Mouse (Mus musculus) thymus, postnatal 10 days (tissue): ENCODE results near the gene Nanp.
A peak's percentile ranks its signal among the peaks of the same experiment; 100 is the strongest.

Experiments
- DNase-seq, 2 experiments: peaks; one replicate each; pipeline ENCODE4 v3.0.0; 2021; ENCODE audit warnings: low spot score in 2 of 2

Nanp gene

DNA sequence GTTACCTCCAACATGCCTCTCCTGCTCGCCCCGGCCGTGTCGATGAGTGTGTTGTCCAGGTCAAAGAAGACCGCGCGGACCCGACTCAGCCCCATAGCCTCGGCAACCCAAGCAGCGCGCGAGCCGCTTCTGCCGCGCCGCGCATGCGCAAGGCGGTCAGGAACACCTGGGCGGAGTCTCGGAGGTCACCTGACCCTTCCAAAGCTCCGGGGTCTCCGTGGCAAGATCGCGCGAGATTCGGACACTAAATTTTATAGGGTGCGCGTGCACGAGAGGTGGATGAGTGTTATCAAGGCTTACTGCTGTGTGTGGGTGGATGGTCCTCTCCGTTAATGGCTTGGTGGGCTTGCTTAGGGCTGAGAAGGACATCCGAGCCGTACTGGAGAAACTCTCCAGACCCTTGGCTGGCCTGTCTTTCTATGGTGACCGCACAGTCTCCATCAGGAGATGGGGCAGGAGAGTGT lies at the start of gene Nanp, which contains the start of gene Ninl:
Nanp (minus strand) TSS at position 167 of the 464 bp plus-strand sequence.
Ninl (minus strand) TSS at position 151 of the 464 bp plus-strand sequence.
- peak; percentile 90 to 92 for DNase-seq

DNA sequence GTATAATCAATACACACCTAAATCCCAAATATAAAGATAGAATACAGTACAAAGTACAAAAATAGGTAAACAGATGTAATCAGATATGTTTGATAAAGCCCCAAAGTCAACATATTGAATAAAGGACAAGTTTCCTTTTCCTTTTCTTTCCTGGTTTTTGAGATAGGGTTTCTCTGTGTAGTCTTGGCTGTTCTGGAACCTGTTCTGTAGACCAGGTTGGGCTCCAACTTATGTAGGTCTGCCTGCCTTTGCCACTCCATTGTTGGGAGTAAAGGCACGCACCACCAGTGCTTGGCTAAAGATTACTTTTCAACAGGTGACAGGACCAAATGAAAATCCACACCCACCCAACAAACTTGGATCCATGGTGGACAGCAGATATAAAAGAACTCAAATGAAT lies 17.4 kb upstream of the Nanp start:
- no peak for DNase-seq

DNA sequence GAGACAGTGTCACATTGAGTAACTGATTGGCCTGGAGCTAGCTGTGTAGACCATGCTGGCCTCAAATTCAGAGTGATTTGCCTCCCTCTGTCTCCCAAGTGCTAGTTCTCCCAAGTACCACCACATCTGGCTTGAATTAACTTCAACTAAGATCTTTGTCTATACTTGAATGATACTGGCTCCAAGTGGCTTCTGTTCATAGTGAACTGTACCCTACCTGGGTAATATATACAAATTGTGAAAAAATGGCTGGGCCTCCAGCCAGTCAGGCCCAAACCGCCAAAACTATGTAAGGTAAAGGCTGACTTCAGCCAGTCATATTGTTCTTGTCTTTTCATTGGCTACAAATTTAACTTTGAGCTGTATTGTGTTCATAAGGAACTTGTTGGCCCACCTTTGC lies 1.2 kb upstream of the Nanp start:
- DNase-seq: no peak

DNA sequence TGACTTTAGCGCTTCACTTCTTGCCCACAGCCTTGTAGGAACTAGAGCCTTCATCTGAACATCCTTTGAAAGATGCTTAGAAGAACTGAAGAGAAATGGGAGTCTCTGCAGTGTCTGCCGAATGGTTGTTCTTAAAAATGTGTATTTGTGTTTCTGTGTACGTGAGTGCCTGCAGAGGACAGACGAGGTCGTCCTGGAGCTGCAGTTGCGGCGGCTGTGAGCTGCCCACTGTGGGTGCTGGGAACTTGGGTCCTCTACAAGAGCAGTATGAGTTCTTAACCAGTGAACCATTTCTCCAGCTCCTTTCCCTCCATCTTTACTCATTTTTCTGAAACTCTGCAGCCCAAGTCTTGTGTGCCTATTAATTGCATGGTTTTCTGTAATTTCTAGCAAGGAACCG lies 528 bp upstream of the Nanp start:
- no peak for DNase-seq

DNA sequence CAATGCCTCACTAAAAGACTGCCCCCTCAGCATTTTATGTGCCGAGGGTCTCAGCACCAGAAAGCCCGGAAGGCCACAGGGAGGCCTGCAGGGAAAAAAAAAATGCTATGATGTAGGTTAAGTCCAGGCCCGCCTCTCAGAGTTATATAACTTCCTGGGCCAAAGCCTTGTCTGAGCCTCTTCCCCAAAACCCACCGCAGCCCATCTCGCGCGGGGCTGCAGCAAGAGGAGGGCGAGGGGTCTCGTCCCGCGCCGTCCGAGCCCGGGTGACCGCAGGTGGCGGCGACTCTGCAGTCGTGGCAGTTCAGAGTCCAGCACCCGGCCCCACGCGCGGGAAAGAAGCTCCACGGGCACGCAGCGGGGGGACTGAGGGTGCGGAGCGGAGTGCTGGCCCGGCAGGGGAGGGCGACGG lies 381 bp downstream of the Nanp start:
- DNase-seq: no peak

DNA sequence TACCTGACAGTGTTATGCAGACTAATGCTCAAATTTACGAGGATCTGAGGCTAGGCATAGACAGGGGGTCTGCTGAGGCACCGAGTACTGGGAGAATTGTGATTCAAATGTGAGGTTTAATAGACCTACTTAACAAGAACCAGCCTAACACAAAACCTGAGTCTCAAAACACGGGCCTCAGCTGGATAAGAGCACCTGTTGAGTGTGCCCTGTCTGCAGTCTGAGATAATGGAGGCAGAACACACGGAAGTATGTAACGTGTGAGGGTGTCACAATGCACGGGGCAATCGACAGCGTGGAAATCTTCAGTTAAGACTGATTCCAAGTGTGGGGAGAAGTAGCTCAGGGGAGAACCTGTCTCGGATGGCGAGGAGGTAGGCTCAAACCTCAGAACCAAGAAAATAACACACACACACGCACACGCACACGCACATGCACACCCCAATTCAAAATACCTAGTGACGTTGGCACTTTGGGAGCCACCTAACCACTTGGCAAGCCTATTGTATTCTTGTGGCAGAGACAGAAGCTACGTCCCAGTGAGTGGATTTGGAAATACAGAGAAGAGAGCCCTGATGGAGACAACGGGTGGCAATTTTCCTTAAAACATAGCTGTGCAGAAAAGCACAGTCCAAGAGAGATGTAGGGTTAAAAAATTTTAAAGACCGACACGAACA lies 1.2 kb downstream of the Nanp start:
- DNase-seq: no peak

DNA sequence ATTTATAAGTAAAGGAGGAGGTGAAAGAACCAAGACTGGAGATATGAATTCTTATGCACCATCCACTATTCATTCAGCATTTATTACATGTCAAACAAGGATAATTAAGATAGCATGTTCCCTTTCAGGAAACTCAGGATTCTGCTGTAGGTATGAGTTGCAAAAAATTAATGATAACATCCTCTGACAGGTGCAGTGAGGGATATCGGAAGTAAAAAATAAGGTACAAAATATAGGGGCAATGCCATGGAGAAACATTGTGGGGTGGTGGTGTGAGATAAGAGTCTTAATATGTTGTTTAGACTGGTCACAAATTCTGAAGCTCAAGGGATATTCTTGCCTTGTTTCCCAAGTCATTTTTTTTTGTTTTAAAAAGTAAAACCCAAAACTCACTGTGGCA lies 1.9 kb downstream of the Nanp start:
- DNase-seq: no peak

DNA sequence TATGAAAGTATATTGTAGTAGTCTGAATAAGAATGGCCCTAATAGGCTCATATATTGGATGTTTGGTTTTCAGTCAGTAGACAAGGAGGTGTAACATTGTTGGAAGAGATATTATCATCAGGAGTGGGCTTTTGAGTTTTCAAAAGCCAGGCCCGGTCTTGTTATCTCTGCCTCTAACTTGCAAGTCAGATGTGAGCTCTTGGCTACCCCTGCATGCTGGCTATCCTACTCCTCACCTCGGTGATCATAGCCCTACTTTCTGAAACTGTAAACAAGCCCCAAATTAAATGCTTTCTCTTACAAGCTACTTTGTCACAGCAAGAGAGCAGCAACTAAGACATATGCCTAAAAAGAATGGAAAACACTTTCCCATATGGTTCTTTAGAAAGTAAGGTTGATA lies 2.5 kb downstream of the Nanp start:
- DNase-seq: no peak

DNA sequence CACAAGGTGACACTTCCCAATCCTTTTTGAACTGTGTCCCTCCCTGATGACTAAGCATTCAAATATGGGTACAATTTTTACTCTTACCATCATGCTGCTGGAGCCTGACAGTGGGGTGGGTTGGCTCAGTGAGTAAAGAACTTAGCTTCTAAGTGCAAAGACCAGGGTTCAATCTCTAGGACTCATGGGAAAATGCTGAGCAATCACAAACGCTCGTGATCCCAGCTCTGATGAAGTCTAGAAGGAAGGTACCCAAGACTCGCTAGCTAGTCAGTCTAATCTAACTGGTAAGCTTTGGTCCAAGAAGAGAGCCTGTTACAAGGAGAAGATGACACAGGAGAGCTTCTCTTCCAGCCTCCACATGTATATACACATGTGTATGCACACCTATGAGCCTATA lies 4.8 kb downstream of the Nanp start:
- no peak for DNase-seq

DNA sequence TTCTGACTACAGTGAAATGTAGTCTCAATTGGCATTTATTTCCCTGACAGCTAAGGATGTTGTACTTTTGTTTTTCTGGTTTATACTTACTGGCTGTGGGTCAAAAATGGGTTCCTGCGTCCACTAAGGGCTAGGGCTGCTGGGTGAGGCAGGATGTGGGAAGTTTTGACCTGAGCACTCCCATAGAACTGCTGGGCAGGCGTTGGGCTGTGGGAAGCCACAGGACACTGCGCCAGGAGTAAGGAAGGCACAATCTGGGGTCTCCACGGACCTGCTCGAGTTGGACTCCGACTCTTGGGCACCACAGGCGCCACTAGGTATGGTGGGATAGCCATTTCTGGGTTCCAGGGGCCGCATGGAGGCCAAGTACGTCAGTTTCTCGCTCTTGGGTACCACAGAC lies 18.0 kb downstream of the Nanp start:
- DNase-seq: no peak

DNA sequence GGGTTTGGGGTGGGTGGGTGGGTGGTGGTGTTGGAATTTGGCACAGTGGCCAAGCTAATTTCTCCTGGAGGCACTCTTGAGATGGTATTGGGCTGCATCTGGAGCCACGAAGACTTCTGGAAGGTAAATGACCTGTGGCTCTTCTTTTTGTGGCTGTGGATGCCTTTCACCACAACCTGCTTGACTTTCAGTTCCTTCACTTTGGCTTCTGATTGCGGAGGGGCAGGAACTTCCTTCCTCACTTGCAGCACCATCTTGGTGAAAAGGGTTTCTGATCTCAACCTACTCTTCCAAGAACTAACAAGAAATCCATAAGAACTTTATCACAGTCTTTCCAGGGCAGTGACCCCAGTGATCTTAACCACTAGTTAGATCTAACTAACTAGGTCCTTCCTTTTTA lies 23.9 kb downstream of the Nanp start:
- DNase-seq: no peak

DNA sequence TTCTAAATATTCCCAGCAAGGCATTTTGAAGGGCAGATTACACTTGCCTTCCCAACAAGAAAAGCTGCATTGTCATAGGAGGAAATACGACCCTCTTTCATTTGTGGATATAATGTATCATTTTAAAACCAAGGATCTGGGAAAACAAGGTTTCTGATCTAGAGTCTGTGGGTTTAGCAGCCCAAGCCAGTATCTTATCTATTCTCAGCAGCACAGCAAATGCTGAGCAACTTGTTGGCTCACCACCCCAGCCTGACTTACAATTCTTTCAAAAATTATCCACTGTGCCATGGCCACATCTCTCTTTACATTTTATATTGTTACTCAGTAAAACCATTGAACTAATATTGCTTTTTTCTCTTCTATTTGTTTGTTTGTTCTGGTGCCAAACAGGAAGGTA lies 27.9 kb downstream of the Nanp start:
- no peak for DNase-seq

DNA sequence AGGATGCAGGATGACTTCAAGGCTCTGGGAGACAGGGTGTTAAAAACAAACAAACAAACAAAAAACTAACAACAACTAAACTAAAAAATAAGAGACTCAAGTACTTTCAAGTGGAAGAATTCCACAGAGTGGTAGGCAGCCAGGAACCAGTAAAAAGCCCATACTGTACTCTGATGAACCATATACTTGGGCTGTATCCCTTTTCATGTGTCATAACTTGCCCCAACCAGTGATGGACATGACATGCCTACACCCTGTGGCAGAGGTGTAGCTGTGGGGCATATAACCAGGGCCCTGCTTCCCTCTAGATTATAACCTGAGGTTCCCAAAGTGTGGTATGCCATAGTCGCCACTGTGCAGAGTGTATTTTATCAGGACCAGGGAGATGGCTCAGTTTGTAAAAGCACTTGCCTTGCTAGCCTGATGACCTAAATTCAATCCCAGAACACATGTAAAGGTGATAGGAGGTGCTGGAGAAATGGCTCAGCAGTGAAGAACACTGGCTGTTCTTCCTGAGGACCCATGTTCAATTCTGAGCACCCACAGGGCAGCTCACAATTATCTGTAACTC lies 29.6 kb downstream of the Nanp start:
- no peak for DNase-seq

DNA sequence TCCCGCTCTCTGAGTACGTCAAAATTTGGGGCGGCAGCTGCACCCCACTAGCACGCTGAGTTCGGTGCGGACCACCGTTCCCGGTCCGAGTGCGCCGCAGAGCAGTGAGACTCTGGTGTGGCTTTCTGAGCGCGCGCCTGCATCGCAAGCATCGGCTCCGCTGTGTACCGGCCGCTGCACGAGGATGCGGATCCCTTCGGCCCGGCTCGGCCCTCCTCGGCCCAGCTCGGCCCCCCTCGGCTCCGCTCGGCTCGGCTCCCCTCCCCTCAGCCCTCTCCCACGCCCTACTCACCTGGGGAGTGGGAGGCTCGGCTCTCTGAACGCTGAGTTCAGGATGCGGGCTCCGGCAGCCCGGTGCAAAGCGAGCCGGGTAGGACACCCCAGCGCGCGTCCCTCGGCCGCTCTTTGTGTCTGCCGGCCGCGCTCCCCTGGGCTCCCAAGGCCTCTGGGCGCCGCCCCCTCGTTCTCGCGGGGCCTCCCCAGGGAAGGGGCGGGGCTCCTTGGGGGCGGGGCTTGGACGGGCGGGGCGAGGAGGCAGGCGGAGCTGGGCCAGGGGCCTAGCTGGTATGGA lies 30.2 kb downstream of the Nanp start:
- DNase-seq: peak; percentile 7 to 21

DNA sequence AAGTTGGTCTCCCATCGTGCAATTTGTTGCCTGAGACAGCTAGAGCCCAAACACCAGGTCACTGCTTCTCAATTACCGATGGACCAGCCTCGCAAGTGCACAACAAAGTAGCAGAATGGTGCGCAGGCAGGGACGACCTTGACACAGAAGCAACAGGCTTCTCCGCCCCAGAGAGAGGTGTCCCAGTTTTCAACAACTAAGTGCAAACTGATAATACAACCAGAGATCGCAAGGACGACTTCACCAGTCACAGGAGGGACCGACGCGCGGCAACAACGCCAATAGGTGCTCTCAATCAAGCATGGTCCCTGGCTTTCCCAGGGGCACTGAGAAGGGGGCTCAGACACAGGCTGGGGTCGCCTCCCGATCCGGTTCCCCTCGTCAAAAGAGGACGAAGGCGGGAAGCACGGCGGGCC lies 30.7 kb downstream of the Nanp start:
- no peak for DNase-seq

DNA sequence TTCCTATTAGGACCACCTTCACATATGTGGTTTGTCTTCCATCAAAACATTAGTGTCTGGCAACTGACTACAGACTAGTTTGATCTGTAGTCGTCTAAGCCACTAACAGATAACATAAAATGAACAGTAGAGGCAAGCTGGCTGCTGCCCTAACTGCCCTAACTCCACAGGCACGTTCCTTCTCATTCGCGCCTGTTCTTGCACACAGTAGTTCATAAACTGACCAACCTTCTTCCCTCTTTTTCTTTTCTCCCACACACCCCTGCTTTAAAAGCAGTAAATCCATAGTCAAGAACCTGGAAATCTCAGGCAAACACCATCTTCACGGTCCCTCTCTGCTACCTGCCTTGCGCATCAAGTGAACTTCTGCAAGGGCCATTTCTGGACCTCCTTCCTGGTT lies 31.2 kb downstream of the Nanp start:
- no peak for DNase-seq

DNA sequence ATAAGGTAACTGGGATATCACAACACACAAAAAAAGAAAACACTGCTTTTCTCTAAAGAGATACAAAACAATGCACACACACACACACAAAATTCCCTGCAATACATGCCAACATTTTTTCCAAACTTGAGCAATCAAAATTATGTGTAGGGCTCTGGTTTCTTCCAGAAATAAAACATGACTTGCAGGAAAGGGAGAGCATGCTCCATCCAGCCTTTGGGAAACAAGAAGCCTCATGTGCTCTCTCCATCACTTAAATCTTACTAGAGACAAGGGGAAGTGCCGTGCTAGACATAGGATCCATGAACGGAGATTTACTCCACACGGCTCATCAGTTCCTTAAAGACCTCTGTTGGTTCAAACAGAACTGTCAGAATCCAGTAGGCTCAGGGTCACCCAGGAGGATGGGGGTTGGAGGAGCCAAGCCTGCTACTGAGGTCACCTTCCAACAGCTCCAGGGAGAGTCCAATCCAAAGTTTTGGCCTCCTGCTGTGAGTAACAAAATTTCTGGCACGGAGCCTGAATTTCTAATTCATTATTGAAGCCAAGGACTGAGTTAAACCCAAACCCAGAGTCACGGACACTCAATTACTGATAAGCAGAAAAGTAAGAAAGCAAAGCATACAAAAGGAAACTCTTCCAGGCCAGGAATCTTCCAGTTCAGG lies 32.8 kb downstream of the Nanp start:
- no peak for DNase-seq

DNA sequence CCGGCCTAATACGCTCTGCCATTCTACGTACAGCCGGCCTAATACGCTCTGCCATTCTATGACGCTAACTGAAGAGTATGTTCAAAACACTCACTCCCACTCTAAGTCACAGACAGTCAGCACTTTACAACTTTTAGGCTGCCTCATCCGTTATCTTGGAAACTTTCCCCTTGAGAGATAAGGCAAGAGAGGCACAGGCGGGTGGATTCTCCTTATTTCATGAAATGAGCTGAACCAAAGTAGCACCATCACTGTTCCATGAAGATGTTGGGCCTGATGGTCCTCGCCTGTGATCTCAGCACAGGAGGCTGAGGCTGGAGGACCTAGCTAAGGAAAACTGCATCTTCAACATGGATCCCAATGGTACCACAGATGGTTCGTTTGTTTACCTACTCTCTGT lies 34.8 kb downstream of the Nanp start:
- no peak for DNase-seq

DNA sequence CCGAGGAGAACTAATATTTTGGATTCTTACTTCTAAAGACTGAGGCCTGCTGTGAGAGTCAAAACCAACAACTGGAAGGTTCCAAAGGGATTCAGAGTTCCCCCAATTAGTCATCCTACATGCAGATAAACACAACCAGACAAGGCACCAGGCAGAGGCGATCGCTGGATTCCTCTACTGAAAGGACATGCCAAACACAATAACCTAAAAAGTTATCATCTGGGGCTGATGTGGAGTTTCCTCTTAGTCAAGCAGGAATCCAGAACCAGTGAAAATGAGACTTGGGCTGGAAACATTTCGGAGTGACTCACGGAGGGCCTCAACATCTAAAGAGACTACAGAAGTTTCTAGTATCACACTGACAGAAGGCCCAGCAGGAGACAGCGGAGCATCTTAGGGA lies 35.4 kb downstream of the Nanp start:
- no peak for DNase-seq

DNA sequence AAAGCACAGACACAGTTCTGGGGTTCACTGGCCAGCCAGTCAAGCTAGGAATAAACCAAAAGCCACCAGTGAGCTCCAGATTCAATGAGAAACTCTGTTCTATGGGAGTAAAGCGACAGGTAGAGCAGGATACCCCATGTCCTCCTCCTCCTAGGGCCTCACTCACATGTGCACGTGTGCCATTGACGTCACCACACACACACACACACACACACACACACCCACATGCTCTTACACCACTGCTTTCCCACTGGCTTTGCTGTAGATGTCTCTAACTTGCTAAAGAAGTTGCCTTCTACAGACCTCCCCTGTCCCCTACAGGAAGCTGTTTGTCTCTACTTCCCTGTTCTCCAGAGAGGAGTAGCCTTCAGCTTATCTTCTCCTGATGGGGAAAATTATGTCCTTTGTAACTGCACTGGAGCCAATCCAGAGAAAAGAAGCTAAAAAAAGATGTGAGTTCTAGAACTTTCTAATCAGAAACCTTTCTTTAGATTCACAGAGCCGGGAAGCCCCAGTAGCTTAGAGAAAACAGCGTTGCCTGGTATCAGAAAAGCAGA lies 37.5 kb downstream of the Nanp start:
- DNase-seq: no peak

DNA sequence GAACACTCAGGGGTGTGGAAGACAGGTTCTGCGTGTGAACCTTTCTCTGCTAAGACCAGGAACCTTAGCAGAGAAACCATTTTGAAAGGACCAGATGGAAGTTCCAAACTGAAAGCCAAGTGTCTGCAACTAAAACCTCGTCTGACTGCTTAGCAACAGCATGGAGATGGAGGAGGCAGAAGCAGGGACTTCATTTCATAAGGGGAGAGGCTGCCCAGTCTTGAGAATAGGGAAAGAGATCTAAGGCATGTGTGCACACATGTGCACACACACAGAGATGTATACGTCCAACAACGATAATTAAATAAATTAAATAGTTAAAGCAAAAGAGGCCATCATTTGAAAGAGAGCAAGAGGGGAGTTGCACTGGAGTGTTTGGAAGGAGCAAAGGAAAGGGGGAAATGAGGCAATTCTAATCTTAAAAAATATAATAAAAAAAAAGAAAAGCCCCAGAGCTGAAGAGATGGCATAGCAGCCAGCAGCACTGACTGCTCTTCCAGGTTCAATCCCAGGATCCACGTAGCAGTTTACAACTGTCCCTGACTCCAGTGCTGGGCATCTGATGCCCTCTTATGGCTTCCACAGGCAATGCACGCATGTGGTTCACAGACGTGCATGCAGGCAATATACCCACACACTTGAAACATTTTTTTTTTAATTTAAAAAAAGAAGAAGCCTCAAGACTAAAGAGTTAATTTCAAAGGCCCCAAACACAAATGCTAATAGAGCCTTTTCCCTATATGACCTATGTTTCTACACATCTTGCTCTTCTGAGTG lies 38.6 kb downstream of the Nanp start:
- peak in 1 of 2 experiments; percentile 11 for DNase-seq

DNA sequence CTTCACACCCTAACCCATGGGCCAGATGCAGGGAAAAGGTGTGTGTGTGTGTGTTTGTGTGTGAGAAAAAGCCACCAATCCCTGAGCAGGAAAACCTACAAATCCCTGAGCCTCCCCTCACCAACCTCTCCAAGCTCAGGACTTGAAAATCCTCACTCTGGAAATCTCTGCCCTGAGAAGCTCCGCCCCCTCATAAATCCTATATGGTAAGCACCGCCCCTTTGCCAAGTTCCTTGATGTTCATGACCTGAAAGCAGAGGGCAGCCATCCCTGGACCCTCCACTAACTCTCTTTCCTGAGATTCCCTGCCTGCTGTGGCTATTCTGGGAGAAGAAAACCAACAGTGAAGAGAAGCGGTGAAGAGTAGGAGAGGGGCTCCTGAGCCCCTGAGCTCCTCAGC lies 40.2 kb downstream of the Nanp start:
- no peak for DNase-seq
